Mouse (Mus musculus) gastrocnemius, adult 8-10 months (tissue): ENCODE measurements at regions not wholly inside any gene's neighbourhood (a gene's known extent, or its start where the extent isn't known, plus 50 kb on each side); places are given as distances from the start of the nearest gene placed in this dataset.

Experiments used
- DNase-seq, 2 experiments: peaks; one replicate each; pipeline ENCODE4 v3.0.0; 2022; ENCODE audit warnings: low spot score in 2 of 2

- no peak for DNase-seq
Measured at GRCm38 (mm10) chr15:7691251-7691650, 119.4 kb upstream of the Gdnf start.

DNA sequence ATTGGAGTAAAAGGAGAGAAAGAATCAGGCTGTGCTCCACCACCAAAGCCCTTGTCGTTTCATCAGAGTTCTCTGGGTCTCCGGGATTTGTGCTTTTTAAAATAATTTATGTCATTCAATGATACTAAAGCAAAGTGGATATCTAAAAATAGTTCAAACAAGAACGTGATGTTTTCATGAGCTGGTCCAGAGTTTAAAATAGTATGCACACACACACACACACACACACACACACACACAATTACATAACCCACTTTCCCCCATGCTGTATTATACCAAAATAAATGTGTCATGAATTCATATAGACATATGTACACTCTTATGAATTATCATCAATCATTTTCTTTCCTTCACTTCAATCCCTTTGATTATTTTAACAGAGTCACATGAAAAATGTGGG, 118.5 kb upstream of the Gdnf start:
- DNase-seq = no peak

DNA sequence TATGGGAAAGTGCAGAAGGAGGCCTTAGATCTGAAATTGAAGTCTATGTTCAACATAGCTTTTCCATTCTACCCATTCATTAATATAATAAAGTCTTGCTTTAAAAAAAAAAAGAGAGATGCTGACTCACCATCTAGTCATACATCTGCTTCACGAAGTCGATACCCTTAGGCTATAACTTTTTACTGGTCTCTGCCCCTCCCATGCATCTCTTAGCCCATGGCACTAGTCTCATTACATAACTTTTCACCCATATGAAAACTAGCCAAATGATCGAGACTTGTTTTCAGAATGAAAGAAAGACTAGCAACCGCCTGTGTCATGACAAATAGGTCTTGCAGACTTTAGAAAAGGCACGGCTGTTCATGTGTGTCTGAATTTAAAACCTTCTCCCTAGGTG, 116.6 kb upstream of the Gdnf start:
- no peak for DNase-seq

DNA sequence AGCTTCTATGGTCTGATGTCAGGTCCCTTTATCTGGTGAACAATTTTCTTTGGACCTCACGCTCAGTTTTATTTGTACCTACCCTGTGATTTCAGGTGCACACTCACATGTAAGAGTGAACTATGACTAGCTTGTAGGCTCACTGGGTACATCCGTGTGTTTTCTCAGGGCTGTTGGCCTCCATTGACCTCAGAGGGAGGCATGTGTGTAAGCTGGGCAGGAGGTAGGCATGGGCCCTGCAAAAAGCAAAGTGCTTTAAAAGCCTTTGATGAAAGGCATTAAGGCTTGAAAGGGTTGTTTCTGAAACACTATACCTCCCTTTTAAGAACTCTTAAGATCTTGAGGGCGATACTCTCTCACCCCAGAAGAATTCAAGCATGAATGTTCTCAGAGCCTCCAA, 112.9 kb upstream of the Gdnf start:
- DNase-seq = no peak

DNA sequence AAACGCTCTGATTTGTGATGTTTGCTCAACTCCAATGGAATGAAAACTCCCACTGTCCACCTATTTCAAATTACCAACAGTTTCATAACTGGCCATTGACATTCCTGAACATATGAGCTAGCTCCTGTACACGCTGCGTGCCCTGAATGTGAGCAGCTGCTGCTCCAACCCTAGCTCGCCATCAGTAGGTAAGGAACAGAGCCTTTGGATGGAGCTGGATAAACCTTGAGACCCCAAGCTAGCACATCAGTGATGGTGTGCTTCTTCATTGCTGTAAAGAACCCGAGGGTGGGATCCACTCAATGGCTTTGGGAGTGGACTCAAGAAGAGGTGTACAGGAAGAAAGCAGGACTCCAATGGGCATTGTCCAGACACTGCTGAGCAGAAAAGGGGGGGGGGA, 101.8 kb upstream of the Gdnf start:
- no peak for DNase-seq

DNA sequence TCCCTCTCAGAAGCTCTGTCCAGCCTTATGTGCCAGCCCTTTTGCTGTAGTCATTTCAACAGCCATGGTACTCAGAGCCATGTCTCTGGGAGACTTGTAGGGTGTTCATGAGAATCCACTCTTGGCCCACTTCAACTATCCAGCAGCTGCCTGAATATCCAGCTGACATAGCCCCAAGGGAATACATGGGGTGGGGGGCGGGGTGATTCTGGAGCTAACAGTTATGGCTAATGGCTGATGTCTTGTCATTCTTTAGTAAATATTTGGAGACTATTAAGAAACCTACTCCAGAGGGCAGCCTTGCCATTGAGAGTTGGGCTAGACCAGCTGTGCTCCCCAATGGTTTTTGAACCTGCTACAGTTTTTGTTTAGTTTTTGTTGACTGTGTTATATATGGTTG, 96.0 kb upstream of the Gdnf start:
- DNase-seq = no peak

- no peak for DNase-seq
Measured at GRCm38 (mm10) chr15:7716188-7716587, 94.5 kb upstream of the Gdnf start.

DNA sequence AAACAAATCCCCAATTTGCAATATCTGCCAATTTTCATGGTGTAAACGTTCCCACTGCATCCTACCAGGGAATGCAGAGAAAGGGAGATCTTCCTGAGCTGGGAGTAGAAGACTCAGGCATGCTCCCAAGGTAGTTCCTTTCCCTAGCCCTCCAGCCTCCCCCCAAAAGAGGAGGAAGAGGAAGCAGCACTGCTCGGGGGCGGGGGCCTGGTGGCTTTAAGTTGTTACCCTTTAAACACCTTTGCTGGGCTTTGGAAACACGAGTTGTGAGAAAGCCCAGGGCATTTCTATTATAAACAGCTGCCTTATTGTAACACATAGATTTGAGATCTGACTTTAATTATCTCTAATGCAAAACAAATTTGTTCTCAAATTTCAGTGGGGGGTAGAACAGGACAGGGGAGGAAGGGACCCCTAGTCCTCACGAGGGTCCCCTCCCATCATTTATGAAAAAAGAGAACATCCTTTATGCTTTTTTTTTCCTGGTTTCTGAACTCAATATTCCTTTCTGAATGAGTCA, 87.4 kb upstream of the Gdnf start:
- no peak for DNase-seq

- DNase-seq = no peak
Measured at GRCm38 (mm10) chr15:7723770-7724169, 86.9 kb upstream of the Gdnf start.

- no peak for DNase-seq
Measured at GRCm38 (mm10) chr15:7725505-7725904, 85.1 kb upstream of the Gdnf start.

GRCm38 (mm10) chr15:7747586-7747985, 63.1 kb upstream of the Gdnf start:
- no peak for DNase-seq

- DNase-seq = no peak
Measured at GRCm38 (mm10) chr15:7750441-7750840, 60.2 kb upstream of the Gdnf start.
